Mouse (Mus musculus) spleen, postnatal 14 days (tissue): ENCODE data around the gene Cd2bp2.
A peak's percentile ranks its signal among the peaks of the same experiment; 100 is the strongest.

Source experiments
- DNase-seq, 2 experiments: peaks; one replicate each; pipeline ENCODE4 v3.0.0; 2021 to 2022; ENCODE audit warnings: low spot score in 2 of 2

Gene Cd2bp2

DNA sequence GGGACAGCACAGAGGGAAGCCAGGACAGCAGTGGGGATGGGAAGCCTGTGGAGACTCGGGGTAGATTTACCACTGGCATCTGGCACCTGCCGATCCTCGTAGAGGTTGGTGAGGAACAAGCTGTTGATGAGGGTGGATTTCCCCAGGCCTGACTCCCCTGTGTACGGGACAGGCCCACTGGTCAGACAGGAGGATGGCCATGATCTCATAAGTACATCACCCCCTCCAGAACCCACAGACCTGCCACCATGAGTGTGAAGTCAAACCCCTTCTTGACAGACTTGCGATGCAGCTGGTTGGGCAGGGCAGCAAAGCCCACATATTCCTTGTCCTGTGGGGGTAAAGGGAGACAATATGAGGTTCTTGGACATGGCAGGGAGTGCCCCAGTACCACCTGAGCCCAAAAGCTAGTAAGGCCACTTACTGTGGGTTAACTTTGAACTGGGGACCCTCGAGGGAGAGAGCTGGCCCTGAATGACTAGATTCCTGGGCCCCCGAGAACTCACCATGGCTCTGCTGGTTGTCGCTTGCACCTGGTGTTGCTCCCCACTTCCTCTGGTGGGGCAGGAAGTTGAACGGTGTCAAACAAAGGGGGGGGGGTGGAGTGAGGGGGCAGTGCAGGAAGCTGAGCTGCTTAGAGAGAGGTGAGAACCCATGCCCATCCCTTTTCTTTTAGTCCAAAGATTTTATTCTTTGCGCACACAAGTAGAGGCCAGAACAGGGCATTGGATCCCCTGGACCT, 22.2 kb upstream of the Cd2bp2 start:
- DNase-seq, result peak in 1 of 2 experiments; percentile 44

DNA sequence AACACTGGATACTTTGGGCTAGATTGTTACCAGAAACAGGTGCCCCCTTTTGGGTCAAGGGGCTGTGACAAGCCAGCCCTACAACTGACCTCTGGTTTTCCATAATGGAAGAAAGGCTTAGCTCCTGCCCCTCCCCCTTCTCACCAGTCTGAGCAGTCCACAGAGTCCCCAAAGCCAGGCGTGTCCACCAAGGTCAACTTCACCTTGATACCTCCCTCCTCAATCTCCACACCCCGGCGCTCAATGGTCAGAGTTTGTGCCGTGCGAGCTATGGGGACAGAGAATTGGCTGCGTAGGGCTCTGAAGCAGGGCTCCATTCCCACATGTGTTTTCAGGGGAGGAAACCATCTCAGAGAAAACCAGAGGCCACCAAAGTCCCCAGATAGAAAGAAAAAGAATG, 21.6 kb upstream of the Cd2bp2 start:
- DNase-seq, result no peak

DNA sequence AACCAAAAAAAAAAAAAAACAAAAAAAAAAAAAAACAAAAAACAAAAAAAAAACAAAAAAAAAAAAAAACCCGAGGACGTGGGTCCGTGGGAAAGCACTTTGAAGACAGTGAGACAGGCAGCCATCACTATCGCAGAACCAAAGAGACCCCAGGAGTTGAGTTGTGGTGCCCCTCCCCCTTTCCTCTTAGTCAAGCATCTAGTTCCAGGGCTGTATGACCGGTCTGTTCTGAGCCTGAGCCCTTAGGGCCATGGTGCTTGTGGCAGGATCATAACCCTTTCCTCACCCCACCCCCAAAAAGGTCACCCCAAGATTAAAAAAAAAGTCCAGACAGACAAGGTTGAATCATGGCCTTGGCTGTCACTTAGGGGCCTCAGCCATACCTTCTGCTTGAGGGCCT, 20.5 kb upstream of the Cd2bp2 start:
- no peak for DNase-seq

DNA sequence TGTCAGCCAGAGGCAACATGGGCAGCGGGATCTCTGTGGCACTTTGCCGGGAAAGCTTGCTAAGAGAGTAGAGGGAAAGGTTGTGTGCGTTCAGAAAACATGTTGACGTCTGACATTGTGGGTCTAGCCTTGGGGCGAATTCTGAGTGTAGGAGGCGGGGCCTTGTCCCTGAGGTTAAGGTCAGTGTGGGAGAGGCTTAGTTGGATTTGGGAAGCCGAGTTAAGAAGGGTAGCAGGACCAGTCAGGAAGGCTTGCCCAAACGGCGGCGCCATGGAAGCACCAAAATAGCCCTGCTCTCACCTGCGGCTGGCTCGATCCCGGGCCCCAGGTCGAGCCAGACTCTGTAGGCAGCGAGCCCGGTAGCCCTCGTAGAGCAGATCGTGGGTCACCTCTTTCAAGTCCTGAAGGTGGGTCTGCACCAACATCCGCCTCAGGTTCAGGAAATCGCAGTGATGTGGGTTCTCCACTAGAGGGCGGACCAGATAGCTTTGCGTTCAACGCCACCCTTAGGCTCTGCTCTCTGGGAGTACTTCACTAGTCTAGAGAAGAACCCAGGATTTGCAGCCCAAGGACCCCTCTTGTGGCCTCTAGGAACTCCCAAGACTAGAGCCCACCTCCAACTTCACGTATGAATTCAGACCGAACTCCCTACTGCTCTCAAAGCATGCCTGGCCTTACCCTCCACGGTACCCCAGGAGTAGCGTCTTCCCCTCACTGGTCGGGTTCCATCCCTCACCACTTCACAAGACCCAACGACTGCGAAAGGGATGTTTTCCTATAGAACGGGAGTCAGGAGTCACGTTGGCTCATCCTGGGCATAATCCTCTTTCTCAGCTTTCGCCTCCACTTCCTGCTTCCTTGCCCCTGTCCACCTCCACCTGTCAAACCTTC, 19.4 kb upstream of the Cd2bp2 start:
- DNase-seq, result peak in 1 of 2 experiments; percentile 66

DNA sequence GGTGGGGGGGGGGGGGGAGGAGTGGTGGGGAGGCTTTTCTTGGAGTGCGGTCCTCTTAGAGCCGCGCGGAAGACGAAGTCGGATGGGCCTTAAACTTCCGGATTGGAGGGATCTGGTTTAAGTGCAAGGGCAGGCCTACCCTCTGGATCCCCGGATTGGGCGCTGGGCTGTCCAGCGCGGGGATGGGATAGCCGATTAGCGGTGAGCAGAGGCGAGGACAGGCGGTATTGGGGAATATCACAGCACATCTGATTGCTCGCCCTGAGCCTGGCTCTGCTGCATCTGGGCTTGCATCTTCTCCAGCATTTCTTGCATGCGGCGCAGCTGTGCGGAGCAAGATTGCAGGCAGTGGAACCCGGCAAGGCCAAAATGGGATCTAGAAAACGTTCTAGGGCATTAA, 18.7 kb upstream of the Cd2bp2 start:
- DNase-seq, result no peak

DNA sequence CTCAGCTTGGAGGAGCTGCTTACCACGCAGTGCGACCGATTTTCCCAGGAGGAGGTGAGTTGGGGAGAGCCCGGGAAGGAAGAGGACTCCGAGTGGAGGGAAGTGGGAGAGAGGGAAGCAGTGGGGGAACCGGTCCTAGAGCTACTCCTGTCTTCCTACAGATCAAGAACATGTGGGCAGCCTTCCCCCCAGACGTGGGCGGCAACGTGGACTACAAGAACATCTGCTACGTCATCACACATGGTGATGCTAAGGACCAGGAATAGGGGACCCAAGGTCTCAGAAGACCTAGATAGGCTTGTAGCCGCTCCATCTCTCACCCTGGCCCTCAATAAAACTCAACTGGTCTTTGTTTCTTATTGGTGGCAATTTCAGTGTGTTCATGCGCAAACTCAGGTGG, 18.1 kb upstream of the Cd2bp2 start:
- no peak for DNase-seq

DNA sequence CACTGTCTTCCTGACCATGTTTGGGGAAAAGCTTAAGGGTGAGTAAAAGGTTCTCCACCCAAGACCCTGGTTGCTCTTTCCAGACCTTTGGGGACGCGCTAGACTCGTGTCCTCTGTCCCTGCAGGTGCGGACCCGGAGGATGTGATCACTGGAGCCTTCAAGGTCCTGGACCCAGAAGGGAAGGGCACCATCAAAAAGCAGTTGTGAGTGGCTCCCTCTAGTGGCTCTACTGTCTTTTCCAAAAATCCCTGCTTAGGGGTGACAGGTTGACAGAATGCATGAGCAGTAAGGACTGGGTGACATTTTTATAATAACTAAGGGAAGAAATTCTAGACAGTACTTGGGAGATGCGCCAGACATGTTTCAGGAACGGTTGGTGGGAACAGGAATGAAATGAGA, 17.6 kb upstream of the Cd2bp2 start:
- DNase-seq, result no peak

DNA sequence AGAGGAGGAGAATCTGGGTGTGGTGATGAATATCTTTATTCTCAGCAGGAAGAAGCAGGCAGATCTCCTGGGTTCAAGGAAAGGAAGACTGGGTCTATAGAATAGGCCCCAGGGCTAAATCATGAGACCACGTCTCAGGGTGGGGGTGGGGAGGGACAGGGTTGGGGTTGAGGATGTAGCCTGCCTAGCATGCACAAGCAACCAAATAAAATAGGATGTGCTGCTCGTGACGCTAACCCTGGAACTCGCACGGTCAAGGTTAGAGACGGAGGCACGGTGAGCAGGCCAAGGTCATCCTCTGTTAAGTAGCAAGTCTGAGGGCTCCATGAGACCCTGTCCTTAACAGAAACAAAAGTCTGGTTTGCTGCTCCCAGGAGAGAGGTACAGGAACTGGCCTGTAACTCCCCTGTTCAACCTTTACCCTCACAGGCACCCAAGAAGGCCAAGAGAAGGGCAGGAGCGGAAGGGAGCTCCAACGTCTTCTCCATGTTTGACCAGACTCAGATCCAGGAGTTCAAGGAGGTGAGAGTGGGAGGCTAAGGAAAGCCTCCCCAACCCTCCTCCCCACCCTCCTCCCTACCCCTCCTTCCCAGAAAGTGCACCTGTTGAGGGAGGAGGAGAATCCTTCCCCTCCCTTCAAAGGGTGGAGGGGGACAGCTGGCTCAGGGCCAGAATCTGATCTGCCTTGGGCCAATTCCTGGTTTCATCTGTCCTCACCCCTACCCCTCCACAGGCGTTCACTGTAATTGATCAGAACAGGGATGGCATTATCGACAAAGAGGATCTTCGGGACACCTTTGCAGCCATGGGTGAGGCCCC, 16.8 kb upstream of the Cd2bp2 start:
- no peak for DNase-seq

DNA sequence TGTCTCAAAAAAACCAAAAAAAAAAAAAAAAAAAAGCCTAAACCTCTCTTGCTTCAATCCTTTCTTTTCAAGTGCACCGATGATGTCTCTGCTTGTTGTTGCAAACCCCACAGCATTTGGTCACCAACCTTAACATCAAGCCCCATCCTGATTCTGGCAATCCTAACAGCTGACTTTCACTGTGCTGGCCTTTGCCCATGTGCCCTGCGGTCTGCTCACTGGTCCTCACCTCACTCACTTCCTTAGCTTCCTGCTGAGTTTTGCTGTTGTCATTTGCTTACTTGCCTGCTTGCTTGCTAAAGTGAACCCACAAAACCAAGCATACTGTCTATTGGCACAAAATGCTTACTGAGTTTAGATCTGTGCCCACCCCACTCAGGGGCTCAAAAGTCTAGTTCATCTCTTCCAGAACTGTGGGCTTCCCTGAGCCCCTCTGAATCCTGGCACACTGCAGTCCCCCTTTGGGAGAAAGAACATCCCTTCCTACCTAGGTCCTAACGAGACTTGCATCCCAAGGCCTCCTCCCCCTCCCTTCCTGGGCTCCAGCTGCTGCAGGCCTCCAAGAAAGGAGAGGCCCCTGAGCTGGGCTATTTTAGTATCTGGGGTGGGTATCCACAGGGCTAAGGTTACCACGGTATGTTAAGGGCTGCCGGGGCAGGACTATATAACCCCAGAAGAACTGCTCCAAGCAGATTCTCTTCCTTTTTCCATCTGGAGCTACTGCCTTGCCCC, 15.3 kb upstream of the Cd2bp2 start:
- DNase-seq, result no peak

DNA sequence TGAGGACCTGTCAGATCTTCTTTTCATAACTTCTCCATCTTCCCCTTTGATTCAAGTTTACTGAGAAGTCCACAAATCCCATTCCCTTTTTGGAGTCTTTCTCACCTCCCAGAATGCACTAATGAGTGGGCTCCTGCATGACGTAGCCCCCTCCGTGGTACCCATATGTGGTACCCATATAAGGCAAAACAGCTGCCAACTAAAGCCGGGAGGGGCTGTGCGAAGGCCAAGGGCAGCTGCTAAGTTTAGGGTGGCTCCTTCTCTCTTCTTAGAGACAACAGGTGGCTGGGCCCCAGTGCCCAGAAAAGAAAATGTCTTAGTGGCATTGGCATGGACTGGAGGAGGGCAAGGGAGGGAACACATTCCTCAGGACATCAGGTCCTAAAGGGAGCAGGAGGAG, 14.4 kb upstream of the Cd2bp2 start:
- no peak for DNase-seq

DNA sequence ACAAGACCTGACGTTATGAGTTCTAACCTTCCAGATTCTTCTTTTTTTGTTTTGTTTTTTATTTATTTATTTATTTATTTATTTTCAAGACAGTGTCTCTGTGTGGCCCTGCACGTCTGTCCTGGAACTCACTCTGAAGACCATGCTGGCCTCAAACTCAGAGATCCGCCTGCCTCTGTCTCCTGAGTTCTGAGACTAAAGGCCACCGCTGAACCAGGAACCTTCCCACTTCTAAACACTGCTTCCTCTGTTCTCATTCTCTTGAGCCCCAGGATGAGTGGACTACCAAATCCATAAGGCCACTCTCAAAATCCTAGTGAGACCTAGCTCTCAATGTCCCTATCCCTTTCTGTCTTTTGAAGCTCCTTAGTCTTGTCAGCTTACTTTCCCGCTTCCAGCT, 14.0 kb upstream of the Cd2bp2 start:
- no peak for DNase-seq

DNA sequence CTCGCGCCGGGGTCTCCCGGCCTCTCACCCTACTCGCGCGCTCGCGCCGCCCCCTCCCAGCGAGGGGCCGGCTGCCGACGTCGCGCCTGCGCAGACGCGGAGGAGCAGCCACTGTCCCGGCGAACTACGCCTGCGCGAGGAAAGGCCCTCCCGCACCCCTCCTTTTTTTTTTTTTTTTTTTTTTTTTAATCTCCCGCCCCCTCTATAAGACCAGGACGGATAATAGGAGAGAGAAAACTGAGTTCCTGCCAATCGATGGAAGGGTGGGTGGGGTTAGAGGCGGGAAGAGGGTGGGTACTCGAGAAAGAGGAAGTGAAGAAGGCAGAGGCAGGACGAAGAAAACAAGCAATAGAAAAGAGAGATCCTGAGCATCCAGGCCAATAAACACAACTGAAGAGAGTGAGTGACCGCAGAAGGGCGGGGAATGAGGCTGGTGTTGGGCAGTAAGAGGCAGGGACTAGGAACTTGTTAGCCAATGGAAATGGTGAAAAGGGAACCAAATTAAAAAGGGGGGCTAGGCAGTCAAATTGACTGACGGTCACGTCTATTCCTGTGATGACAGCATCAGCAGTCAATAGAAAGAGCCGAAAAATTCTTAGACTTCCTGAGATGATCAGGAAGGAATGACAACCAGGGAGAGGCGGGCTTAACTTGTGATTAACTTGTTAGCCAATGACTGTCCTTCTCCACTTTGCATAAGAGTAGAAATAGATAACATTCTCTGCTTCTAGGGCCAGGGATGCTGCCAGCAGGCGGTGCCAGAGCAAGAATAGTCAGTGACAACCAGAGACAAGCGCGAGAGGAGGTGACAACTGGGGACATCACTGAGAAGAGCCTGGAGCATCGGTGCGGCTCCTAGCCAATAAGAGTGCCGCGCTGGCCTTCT, 12.9 kb upstream of the Cd2bp2 start, which contains the start of gene Mylpf:
TSS of gene Mylpf (plus strand) at position 338 of the 886 bp plus-strand sequence.
- peak; percentile 79 to 84 for DNase-seq

DNA sequence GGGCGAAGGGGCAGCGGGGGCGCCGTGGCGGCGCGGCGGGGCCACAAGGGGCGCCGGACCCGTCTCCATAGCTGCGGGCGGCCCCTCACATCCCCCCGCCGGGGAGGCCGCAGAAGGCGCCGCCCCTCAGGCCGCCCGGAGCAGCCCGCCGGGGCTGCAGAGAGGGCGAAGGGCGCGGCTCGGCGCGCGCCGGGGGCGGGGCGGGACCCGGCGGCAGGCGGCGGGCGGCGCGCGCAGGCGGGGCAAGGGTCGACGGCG, 12.4 kb upstream of the Cd2bp2 start, which contains the start of gene Tbc1d10b:
TSS of gene Tbc1d10b (minus strand) at position 174 of the 258 bp plus-strand sequence.
- DNase-seq, result no peak

DNA sequence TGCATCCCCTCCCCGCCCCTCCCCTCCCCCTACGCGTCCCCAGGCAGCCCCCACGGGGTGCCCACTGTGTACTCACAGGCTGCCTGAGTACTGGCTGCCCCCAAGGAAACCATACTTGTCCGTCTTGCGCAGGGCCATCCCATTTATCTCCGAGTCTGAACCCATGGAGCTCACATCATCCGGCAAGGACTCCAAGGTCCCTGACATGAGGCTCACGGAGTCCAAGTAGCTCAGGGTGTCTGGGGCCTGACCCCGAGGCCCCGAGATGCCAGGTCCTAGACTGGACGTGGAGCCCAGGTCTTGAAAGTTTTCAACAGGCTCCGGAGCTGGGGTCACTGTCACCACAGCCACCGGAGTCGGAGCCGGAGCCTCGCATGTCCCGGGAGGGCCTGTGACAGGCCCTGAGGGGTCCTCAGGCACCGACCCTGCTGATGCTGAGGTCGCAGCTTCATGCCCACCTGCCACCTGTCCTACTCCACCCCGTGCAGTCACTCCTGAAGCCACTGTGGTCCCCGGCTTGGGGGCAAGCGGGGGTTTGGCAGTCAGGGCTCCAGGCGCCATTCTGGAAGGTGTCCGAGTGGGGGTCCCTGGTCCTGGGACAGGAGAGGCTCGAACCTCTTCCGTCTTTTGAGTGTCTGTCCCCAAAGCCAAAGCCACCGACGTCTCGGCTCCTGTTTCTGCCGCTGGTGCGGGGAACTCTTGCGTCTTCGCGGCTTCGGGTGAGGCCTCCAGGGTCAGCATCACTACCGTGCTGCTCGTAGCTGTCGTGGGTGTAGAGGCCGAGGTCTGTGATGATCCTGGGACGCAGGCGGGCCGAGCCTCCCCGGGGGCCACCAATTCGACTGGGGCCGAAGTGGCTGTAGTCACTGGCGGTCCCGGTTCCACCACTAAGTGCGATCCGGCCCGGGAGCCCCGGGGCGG, 11.8 kb upstream of the Cd2bp2 start:
- peak; percentile 37 to 50 for DNase-seq

DNA sequence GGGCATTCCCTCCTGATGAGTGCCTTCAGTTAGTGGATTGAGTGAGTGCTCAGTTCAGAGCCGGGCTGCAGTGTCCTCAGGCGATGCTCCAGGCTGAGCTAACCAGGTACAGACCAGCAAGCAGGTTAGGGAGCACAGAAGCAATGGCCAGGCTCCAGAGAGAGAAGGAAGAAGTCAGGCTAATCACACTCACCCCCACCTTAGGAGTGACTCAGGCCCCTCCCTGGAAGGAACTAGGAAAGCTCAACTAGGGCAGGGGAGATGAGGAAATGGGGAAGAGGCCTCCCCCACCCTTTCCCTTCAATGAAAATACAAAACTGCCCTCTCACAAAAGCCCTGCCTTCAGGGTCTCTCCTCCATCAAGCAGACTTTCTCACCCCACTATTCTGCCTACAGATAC, 10.8 kb upstream of the Cd2bp2 start:
- DNase-seq, result no peak

DNA sequence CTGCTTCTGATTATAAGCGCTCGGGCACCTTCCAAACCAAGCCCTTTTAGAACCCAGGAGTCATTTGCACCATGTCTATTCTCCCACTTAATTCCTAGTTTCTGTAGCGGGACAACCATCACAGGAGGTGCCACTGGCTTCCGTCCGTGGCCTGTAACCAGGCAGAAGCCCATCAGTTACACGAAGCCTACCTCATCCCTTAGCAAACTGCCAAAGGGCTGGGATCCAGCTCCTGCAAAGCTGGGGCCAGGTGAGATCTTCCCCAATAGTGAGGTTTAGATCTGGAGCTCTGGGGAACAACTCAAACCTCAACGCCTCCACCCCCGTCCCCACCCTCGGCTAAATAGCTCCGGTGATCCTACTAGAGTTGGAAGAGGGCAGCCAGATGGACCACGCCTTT, 634 bp upstream of the Cd2bp2 start:
- DNase-seq, result no peak

DNA sequence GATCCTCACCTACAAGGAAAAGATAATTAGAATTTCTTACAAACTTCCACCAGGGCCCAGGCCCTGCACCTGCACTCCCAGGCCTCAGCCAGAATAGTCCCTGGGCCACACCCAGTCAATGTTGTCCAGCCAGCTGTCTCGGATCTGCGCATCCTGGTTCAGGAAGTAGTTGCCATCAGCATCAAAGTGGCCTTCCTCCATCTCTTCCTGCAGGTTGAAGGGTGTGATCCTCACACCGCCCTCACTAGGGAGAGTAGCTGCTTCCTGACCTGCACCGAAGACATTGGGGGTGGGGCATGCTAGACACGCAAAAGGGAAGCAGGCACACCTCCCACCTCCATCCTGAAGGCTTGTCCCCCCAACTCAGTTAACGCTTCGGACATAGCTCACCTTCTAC, 1.2 kb downstream of the Cd2bp2 start:
- no peak for DNase-seq

DNA sequence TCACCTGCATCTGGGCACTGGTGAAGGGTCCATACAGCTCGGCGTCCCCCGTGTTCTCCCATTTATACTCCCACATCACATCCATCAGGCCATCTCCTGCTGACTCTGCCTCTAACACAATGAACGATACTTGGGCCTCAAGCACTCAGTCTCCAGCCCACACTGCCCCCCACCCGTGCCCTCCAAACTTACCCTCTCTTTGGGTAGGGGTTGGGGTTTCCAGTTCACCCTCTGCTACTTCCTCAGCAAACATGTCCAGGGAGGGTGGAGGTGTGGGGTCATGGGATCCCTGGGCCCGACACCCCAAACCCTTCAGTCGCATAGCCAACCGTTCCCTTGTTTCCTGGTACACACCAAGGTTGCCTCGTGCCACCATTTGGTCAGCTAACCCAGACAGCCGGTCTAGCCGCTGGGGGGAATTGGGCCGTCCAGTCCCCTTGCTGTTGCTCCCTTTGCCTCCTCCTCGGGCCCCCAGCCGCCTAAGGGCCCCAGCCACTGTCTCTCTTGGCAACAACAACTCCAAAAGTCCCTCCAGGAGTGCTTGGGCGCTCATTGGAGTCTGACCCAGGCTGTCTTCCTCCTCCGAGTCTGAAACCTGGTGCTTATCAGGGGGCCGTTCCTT, 1.7 kb downstream of the Cd2bp2 start:
- no peak for DNase-seq

DNA sequence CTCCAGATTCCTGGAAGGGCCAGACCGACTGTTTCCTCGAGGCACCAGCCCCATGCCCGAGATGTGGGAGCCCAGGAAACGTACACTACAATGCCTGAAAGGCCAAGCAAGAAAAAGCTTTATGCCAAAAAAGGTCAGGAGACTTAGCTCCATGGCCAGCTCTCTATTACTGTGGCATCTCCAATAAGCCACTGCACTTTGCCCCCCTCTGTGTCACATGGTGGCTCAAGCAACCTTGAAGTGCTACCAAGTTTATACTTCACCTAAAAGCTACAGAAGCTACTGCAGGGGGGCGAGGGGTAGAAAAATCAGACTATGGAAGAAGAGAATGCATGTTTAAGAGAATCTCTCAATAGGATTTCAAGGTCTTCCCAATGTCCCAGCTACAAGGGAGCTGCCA, 2.9 kb downstream of the Cd2bp2 start:
- no peak for DNase-seq
